Mouse (Mus musculus) midbrain, embryonic 16.5 days (tissue): ENCODE data around the gene Tubg2. TPM values are rescaled to one million over a fixed set of nuclear protein-coding genes. Genes with fewer than 3 reads are reported as not detected.

Experiments
- ATAC-seq: fragments of 200-750 bp; cut with Nextera tagmentation; 2 replicates; pipeline ENCODE4 v1.8.0; 2017; ENCODE audit warnings: moderate TSS enrichment
- H3K27ac ChIP-seq: fragments of 300-500 bp; sonication (generic); 2 replicates; pipeline ENCODE4 v1.5.1; 2014; ENCODE audit warnings: mild to moderate bottlenecking, low read length, mixed read lengths
- H3K27me3 ChIP-seq: fragments of 300-500 bp; sonication (generic); 2 replicates; pipeline ENCODE4 v1.6.1; 2014; ENCODE audit warnings: low read depth, low read length, mixed read lengths; ENCODE audit not compliant: control insufficient read depth, insufficient read depth
- H3K36me3 ChIP-seq: fragments of 300-500 bp; sonication (generic); 2 replicates; pipeline ENCODE4 v1.6.1; 2014; ENCODE audit warnings: mild to moderate bottlenecking, low read length, moderate library complexity, mixed read lengths; ENCODE audit not compliant: control insufficient read depth, insufficient read depth
- H3K4me1 ChIP-seq: fragments of 300-500 bp; sonication (generic); 2 replicates; pipeline ENCODE4 v1.6.1; 2014; ENCODE audit warnings: mild to moderate bottlenecking, low read length, mixed read lengths; ENCODE audit not compliant: control insufficient read depth, insufficient read depth
- H3K4me2 ChIP-seq: fragments of 300-500 bp; sonication (generic); 2 replicates; pipeline ENCODE4 v1.6.1; 2014; ENCODE audit warnings: mild to moderate bottlenecking, low read length, mixed read lengths
- H3K4me3 ChIP-seq: fragments of 300-500 bp; sonication (generic); 2 replicates; pipeline ENCODE4 v1.5.1; 2014; ENCODE audit warnings: low read depth, mild to moderate bottlenecking, low read length, moderate library complexity, mixed read lengths
- H3K9ac ChIP-seq: fragments of 300-500 bp; sonication (generic); 2 replicates; pipeline ENCODE4 v1.6.1; 2014; ENCODE audit warnings: low read depth, low read length, mixed read lengths
- H3K9me3 ChIP-seq: fragments of 300-500 bp; sonication (generic); replicated peaks from 2 replicates; pipeline ENCODE4 v1.6.1; 2014; ENCODE audit warnings: mild to moderate bottlenecking, low read length, mixed read lengths; ENCODE audit not compliant: control insufficient read depth, poor library complexity, severe bottlenecking
- WGBS: fragments of 180-500 bp; shearing (Covaris S2); extraction: QIAGEN DNeasy Blood & Tissue Kit; methylation state at CpG from one replicate; pipeline ENCODE4 v1.1.7; 2014; 5-methylcytosine and 5-hydroxymethylcytosine counted together
- polyA plus RNA-seq: library from polyadenylated mRNA; unstranded; fragments of >200 nt; fragmentation: Nextera tagmentation; extraction: Ambion mirVana; gene quantifications from 2 replicates; pipeline ENCODE4 v1.2.1, GENCODE M21; 2015

Gene Tubg2
- polyA plus RNA-seq, 1 experiment from 2014 or later, result 71.4 TPM

- 23% methylated on average over 22 of the region's 22 CpGs for WGBS
- Histone ChIP-seq H3K36me3 (no peaks in the 10 kb centered on the region), H3K27me3 (peaks cover 18% of the 10 kb centered on the region; the same call in 1 of the 2 replicates), H3K9ac (peak overlapping the region; percentile 75), H3K27ac (no peak overlapping the region), H3K4me3 (peak overlapping the region; percentile 51), H3K4me2 (peak overlapping the region; percentile 74), H3K9me3 (no peaks in the 10 kb centered on the region), H3K4me1 (peaks cover 44% of the 10 kb centered on the region)
- ATAC-seq, result peak; percentile 41
Observed at GRCm38 (mm10) chr11:101176933-101177773, 21.4 kb downstream of the Tubg2 start.

DNA sequence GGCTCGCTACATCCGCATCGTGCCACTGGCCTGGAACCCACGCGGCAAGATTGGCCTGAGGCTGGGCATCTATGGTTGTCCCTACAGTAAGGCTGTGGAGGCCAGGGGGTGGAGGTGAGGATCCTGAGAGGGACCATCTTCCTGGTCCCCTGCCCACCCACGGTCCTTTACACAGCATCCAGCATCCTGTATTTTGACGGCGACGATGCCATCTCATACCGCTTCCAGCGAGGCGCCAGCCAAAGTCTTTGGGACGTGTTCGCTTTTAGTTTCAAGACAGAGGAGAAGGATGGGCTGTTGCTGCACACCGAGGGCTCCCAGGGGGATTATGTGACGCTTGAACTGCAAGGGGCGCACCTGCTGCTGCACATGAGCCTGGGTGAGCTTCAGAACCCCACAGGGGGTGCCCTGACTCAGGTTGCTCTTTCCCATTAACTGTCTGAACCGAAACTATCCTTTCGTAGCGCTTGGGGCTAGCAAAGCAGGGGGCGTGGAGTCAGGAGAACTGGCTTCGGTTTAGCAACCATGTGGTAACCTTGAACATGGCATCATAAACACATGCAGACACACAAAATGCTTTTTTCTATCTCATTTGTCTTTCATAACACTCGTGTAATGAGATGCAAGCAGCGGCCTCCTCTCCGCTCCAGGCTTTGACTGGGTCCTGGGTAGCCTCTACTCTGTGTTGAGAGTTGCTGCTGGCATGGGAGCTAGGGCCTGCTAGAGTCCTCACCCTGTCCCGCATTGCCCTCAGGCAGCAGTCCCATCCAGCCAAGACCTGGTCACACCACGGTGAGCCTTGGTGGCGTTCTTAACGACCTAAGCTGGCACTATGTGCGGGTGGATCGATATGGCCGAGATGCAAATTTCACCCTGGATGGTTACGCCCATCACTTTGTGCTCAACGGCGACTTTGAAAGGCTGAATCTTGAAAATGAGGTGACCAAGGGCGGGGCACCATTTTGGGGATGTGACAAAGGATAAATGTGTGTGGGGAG lies 22.7 kb downstream of the Tubg2 start:
- no peak overlapping the region for H3K27ac ChIP-seq
- H3K9ac ChIP-seq, result peak overlapping the region; percentile 32; the same call in 1 of the 2 replicates
- H3K4me3 ChIP-seq, result no peak overlapping the region
- peak overlapping the region; percentile 74 for H3K4me2 ChIP-seq
- no peak for ATAC-seq
- H3K27me3 ChIP-seq, result peaks cover 15% of the 10 kb centered on the region; the same call in 1 of the 2 replicates
- H3K36me3 ChIP-seq, result 0 out of 2 replicates have a peak, but pooled peaks cover 2% of the 10 kb centered on the region
- peaks cover 33% of the 10 kb centered on the region for H3K4me1 ChIP-seq
- H3K9me3 ChIP-seq, result no peaks in the 10 kb centered on the region
- WGBS, result 55% methylated on average over 36 of the region's 36 CpGs

DNA sequence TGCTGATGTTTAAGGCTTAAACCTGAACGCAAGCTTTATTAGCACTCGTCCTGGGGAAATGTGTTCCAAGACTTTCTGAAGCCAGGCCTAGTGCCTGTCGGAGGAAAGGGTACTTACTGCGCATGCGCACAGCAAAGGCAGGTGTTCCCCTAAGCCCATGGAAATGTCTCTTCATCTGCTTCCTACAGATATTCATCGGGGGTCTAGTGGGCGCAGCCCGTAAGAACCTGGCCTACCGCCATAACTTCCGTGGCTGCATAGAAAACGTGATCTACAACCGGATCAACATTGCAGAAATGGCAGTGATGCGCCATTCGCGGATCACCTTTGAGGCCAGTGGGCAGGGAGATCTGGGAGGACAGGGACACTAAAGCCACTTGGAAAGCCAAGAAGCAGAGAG lies 23.6 kb downstream of the Tubg2 start:
- Histone ChIP-seq H3K4me3 (no peak overlapping the region), H3K27ac (no peak overlapping the region), H3K4me2 (no peak overlapping the region), H3K36me3 (0 out of 2 replicates have a peak, but pooled peaks cover 2% of the 10 kb centered on the region), H3K27me3 (peaks cover 15% of the 10 kb centered on the region; the same call in 1 of the 2 replicates), H3K9me3 (no peaks in the 10 kb centered on the region), H3K9ac (no peak overlapping the region), H3K4me1 (peaks cover 24% of the 10 kb centered on the region)
- WGBS, result 75% methylated on average over 15 of the region's 15 CpGs
- ATAC-seq, result no peak

GRCm38 (mm10) chr11:101180261-101180660 lies 24.6 kb downstream of the Tubg2 start:
- Histone ChIP-seq H3K27ac (no peak overlapping the region), H3K4me3 (no peak overlapping the region), H3K4me1 (peaks cover 15% of the 10 kb centered on the region), H3K9ac (no peak overlapping the region), H3K36me3 (0 out of 2 replicates have a peak, but pooled peaks cover 4% of the 10 kb centered on the region), H3K9me3 (no peaks in the 10 kb centered on the region), H3K4me2 (no peak overlapping the region), H3K27me3 (peaks cover 15% of the 10 kb centered on the region; the same call in 1 of the 2 replicates)
- no peak for ATAC-seq
- 66% methylated on average over 17 of the region's 17 CpGs for WGBS

DNA sequence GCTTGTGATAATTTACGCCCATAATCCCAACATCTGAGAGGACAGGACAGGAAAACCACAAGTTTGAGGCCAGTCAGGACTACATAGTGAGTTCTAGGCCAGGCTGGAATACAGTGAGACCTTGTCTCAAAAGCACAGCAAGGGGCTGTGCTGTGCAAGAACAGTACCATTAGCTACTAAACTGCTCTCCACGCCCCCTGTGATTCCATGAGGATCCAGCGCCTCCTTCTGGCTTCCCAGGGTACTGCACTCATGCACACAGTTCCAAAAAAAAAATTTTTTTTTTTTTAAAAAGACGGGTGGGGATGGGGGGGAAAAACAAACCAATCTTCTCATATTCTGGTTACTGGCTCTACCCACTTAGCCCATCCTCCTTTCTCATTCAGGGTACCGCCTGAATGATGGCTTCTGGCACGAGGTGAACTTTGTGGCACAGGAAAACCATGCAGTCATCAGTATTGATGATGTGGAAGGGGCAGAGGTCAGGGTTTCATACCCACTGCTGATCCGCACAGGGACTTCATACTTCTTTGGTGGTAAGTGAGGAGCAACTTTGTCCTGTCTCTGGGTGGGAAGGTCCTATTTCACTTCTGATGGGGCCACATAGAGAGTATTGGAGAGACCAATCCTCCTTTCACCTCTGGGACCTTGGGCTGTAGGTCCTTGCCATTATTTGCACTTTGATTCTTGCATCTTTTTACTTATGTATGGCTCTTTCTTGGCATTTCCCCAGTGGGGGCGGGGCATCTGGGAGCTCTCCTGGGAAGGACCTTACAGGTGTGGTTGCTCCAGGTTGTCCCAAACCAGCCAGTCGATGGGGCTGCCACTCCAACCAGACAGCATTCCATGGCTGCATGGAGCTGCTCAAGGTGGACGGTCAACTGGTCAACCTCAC lies 25.4 kb downstream of the Tubg2 start:
- Histone ChIP-seq H3K4me3 (no peak overlapping the region), H3K4me2 (no peak overlapping the region), H3K9me3 (no peaks in the 10 kb centered on the region), H3K27me3 (peaks cover 15% of the 10 kb centered on the region; the same call in 1 of the 2 replicates), H3K4me1 (peaks cover 14% of the 10 kb centered on the region), H3K9ac (no peak overlapping the region), H3K27ac (no peak overlapping the region), H3K36me3 (0 out of 2 replicates have a peak, but pooled peaks cover 4% of the 10 kb centered on the region)
- WGBS, result 44% methylated on average over 10 of the region's 10 CpGs
- no peak for ATAC-seq

GRCm38 (mm10) chr11:101181961-101182360 lies 26.3 kb downstream of the Tubg2 start:
- 92% methylated on average over 11 of the region's 11 CpGs for WGBS
- peaks cover 7% of the 10 kb centered on the region for H3K4me1 ChIP-seq
- H3K4me2 ChIP-seq, result no peak overlapping the region
- H3K27ac ChIP-seq, result no peak overlapping the region
- H3K4me3 ChIP-seq, result no peak overlapping the region
- peaks cover 15% of the 10 kb centered on the region; the same call in 1 of the 2 replicates for H3K27me3 ChIP-seq
- H3K9me3 ChIP-seq, result no peaks in the 10 kb centered on the region
- no peak overlapping the region for H3K9ac ChIP-seq
- ATAC-seq, result no peak
- H3K36me3 ChIP-seq, result 0 out of 2 replicates have a peak, but pooled peaks cover 4% of the 10 kb centered on the region

- 0 out of 2 replicates have a peak overlapping the region, but pooled peaks have one; percentile 12 for H3K9ac ChIP-seq
Observed at GRCm38 (mm10) chr11:101182771-101183517, 27.2 kb downstream of the Tubg2 start.

More at GRCm38 (mm10) chr11:101182771-101183517, 27.2 kb downstream of the Tubg2 start:
- ATAC-seq, result no peak
- no peak overlapping the region for H3K4me3 ChIP-seq
- H3K27me3 ChIP-seq, result peaks cover 7% of the 10 kb centered on the region; the same call in 1 of the 2 replicates
- H3K9me3 ChIP-seq, result no peaks in the 10 kb centered on the region
- H3K4me2 ChIP-seq, result no peak overlapping the region
- no peaks in the 10 kb centered on the region; the same call in 1 of the 2 replicates for H3K4me1 ChIP-seq
- 0 out of 2 replicates have a peak, but pooled peaks cover 4% of the 10 kb centered on the region for H3K36me3 ChIP-seq
- 77% methylated on average over 14 of the region's 14 CpGs for WGBS
- no peak overlapping the region for H3K27ac ChIP-seq
